Mouse (Mus musculus) heart, adult 2 months (tissue): ENCODE data around the gene Rmnd5b. TPM values are rescaled to one million over a fixed set of nuclear protein-coding genes. Genes with fewer than 3 reads are reported as not detected.
"Not testable (repeated sequence)": the region's sequence is repeated elsewhere in the genome, so short reads cannot be mapped to it uniquely, and the experiment has no call there.

Experiments used
- DNase-seq, 2 experiments: peaks; one replicate each; pipeline ENCODE4 v3.0.0; 2021
- H3K27ac ChIP-seq: fragments of 200-600 bp; 2 replicates; pipeline ENCODE4 v1.8.1; 2022
- H3K27me3 ChIP-seq: fragments of 200-500 bp; 2 replicates; pipeline ENCODE4 v1.6.1; 2012; ENCODE audit warnings: mild to moderate bottlenecking, low read length, inconsistent platforms, mixed read lengths; ENCODE audit not compliant: control insufficient read depth, insufficient read depth
- H3K36me3 ChIP-seq: fragments of 200-500 bp; 2 replicates; pipeline ENCODE4 v1.6.1; 2012; ENCODE audit warnings: low read length, inconsistent platforms; ENCODE audit not compliant: control insufficient read depth, insufficient read depth
- H3K4me1 ChIP-seq: fragments of 200-500 bp; 2 replicates; pipeline ENCODE4 v1.6.1; 2011; ENCODE audit warnings: low read length; ENCODE audit not compliant: control insufficient read depth, insufficient read depth
- H3K4me3 ChIP-seq: fragments of 200-600 bp; 2 replicates; pipeline ENCODE4 v1.8.1; 2022
- H3K79me2 ChIP-seq: fragments of 200-500 bp; replicated peaks from 2 replicates; pipeline ENCODE4 v1.6.1; 2012; ENCODE audit warnings: mild to moderate bottlenecking, inconsistent platforms, low read length, moderate library complexity, mixed read lengths; ENCODE audit not compliant: control insufficient read depth, insufficient read depth
- H3K9ac ChIP-seq: fragments of 200-500 bp; 2 replicates; pipeline ENCODE4 v1.6.1; 2012; ENCODE audit warnings: low read depth, mild to moderate bottlenecking, control low read depth, inconsistent platforms, low read length, mixed read lengths
- CTCF ChIP-seq: fragments of 200-600 bp; IDR thresholded peaks from 2 replicates; pipeline ENCODE4 v1.8.1; 2022; ENCODE audit warnings: antibody characterized with exemption, mild to moderate bottlenecking, moderate library complexity
- EP300 ChIP-seq: fragments of 200-500 bp; IDR thresholded peaks from 2 replicates; pipeline ENCODE4 v1.6.1; 2011; ENCODE audit warnings: low read depth, low read length, control low read depth; ENCODE audit not compliant: insufficient read depth
- POLR2A ChIP-seq: fragments of 200-500 bp; IDR thresholded peaks from 2 replicates; pipeline ENCODE4 v1.6.1; 2011; ENCODE audit warnings: mild to moderate bottlenecking, low read depth, low read length, control low read depth; ENCODE audit not compliant: insufficient read depth
- WGBS: fragments of 180-500 bp; shearing (Covaris S2); methylation state at CpG from one replicate; pipeline ENCODE4 v1.1.7; 2018; 5-methylcytosine and 5-hydroxymethylcytosine counted together
- intact Hi-C: fragments of 180-260 bp; cut with DNase I; formaldehyde crosslinking; loops from one replicate; pipeline ENCODE4 v1.15.1; 2025
- polyA plus RNA-seq: library from polyadenylated mRNA; depleted of rRNA; stranded (reverse); fragments of >200 nt; gene quantifications from 2 replicates; pipeline ENCODE4 v1.2.3, GENCODE M21; 2012
- total RNA-seq, 2 experiments: library from RNA; stranded (reverse); gene quantifications; 2 replicates each; pipeline ENCODE4 v1.2.3; 2021

Gene Rmnd5b
- total and polyA plus RNA-seq, 3 experiments: 14.0 to 24.8 (median 15.0) TPM

- Histone ChIP-seq H3K4me1 (peaks cover 11% of the 10 kb centered on the region), H3K36me3 (peaks cover 2% of the 10 kb centered on the region), H3K79me2 (no peaks in the 10 kb centered on the region), H3K27me3 (no peaks in the 10 kb centered on the region), H3K4me3 (no peak overlapping the region), H3K9ac (no peak overlapping the region), H3K27ac (no peak overlapping the region)
- no peak for DNase-seq
- intact Hi-C loops: no loop called here
- 59% methylated on average over 7 of the region's 7 CpGs for WGBS
- no peak for TF ChIP-seq CTCF
- TF ChIP-seq EP300: no peak
- no peak for TF ChIP-seq POLR2A
Observed at GRCm38 (mm10) chr11:51640748-51641147, 5.1 kb upstream of the Rmnd5b start.

- Histone ChIP-seq H3K4me3 (peak overlapping the region; percentile 34), H3K27me3 (no peaks in the 10 kb centered on the region), H3K79me2 (no peaks in the 10 kb centered on the region; the same call in 1 of the 2 replicates), H3K36me3 (peaks cover 2% of the 10 kb centered on the region; the same call in 1 of the 2 replicates), H3K9ac (no peak overlapping the region), H3K27ac (peak overlapping the region; percentile 71), H3K4me1 (peaks cover 12% of the 10 kb centered on the region)
- no peak for TF ChIP-seq EP300
- no peak for TF ChIP-seq POLR2A
- no peak for TF ChIP-seq CTCF
- 48% methylated on average over 5 of the region's 5 CpGs for WGBS
- intact Hi-C loops: loop anchor here (5.0 kb wide), 1 partner anchor 44 kb away; no protein-coding TSS in a partner anchor
- no peak for DNase-seq
Observed at GRCm38 (mm10) chr11:51638497-51638896, 2.8 kb upstream of the Rmnd5b start.

GRCm38 (mm10) chr11:51637971-51638414 is 2.3 kb upstream of the Rmnd5b start:
- Histone ChIP-seq H3K4me3 (peak overlapping the region; percentile 34), H3K27me3 (no peaks in the 10 kb centered on the region), H3K36me3 (peaks cover 2% of the 10 kb centered on the region; the same call in 1 of the 2 replicates), H3K9ac (peak overlapping the region; percentile 64), H3K79me2 (no peaks in the 10 kb centered on the region; the same call in 1 of the 2 replicates), H3K27ac (peak overlapping the region; percentile 71), H3K4me1 (peaks cover 9% of the 10 kb centered on the region)
- peak; percentile 65 to 77 for DNase-seq
- 5% methylated on average over 17 of the region's 17 CpGs for WGBS
- intact Hi-C loops: loop anchor here (5.0 kb wide), 1 partner anchor 44 kb away; no protein-coding TSS in a partner anchor
- TF ChIP-seq POLR2A (no peak), CTCF (no peak)

- Histone ChIP-seq H3K9ac (peak overlapping the region; percentile 93), H3K27ac (peak overlapping the region; percentile 83), H3K36me3 (no peaks in the 10 kb centered on the region), H3K27me3 (no peaks in the 10 kb centered on the region), H3K4me1 (peaks cover 12% of the 10 kb centered on the region), H3K79me2 (no peaks in the 10 kb centered on the region; the same call in 1 of the 2 replicates), H3K4me3 (peak overlapping the region; percentile 86)
- TF ChIP-seq POLR2A (no peak), CTCF (peak; percentile 86)
- peak; percentile 55 to 59 for DNase-seq
- intact Hi-C loops: loop anchor here (5.0 kb wide), 1 partner anchor 46 kb away; no protein-coding TSS in a partner anchor
- 5% methylated on average over 6 of the region's 6 CpGs for WGBS
Observed at GRCm38 (mm10) chr11:51636323-51636684, 608 bp upstream of the Rmnd5b start.

GRCm38 (mm10) chr11:51635127-51635524 is 570 bp downstream of the Rmnd5b start:
- TF ChIP-seq EP300 (no peak), CTCF (no peak), POLR2A (no peak)
- 6% methylated on average over 6 of the region's 6 CpGs for WGBS
- DNase-seq: no peak
- H3K4me1 ChIP-seq: peaks cover 11% of the 10 kb centered on the region
- H3K79me2 ChIP-seq: no peaks in the 10 kb centered on the region; the same call in 1 of the 2 replicates
- H3K4me3 ChIP-seq: peak overlapping the region; percentile 86
- H3K9ac ChIP-seq: peak overlapping the region; percentile 93
- peak overlapping the region; percentile 83 for H3K27ac ChIP-seq
- H3K27me3 ChIP-seq: no peaks in the 10 kb centered on the region
- intact Hi-C loops: loop anchor here (2.0 to 5.0 kb wide), 2 partner anchors 14 to 47 kb away; no protein-coding TSS in a partner anchor
- H3K36me3 ChIP-seq: no peaks in the 10 kb centered on the region

- no peak overlapping the region for H3K4me3 ChIP-seq
- TF ChIP-seq EP300 (no peak), CTCF (no peak), POLR2A (no peak)
- intact Hi-C loops: loop anchor here (2.0 kb wide), 1 partner anchor 13 kb away; no protein-coding TSS in a partner anchor
- no peaks in the 10 kb centered on the region for H3K27me3 ChIP-seq
- no peak for DNase-seq
- no peaks in the 10 kb centered on the region for H3K36me3 ChIP-seq
- H3K9ac ChIP-seq: no peak overlapping the region
- H3K4me1 ChIP-seq: peaks cover 11% of the 10 kb centered on the region
- no peaks in the 10 kb centered on the region; the same call in 1 of the 2 replicates for H3K79me2 ChIP-seq
- no peak overlapping the region for H3K27ac ChIP-seq
- WGBS: 91% methylated on average over 3 of the region's 3 CpGs
Observed at GRCm38 (mm10) chr11:51633721-51634120, 2.0 kb downstream of the Rmnd5b start.

GRCm38 (mm10) chr11:51633200-51633599 is 2.5 kb downstream of the Rmnd5b start:
- intact Hi-C loops, H3K4me3 ChIP-seq, DNase-seq, H3K79me2 ChIP-seq, H3K27me3 ChIP-seq, H3K36me3 ChIP-seq, H3K27ac ChIP-seq, H3K9ac ChIP-seq: not testable (repeated sequence)
- peaks cover 11% of the 10 kb centered on the region for H3K4me1 ChIP-seq
- WGBS: 88% methylated on average over 7 of the region's 7 CpGs
